Mouse (Mus musculus) urinary bladder, postnatal 14 days (tissue): ENCODE data around the gene Gm20825.
"Not testable (repeated sequence)": the region's sequence is repeated elsewhere in the genome, so short reads cannot be mapped to it uniquely, and the experiment has no call there.

Source experiments
- DNase-seq: peaks from one replicate; pipeline ENCODE4 v3.0.0; 2021; ENCODE audit warnings: low spot score

Gm20825 gene

DNA sequence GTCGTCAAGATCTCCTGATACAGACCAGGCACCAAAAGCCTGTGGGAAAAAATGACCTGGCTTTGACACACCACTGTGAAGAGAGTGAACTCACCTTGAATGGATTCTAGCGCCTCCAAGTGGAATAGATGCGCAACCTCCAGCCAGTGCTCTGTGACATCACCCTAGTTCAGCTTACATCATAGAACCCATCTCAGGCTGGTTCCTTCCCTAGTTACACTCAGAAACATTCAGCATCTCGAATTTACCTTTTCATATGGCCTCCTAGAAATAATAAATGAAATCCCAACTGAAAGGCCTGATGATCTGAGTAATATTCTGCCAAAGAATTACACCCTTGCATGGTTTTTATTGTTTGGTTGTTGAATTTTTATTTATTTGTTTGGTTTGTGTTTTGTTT lies at the start of gene Gm20825:
Gene Gm20825 (minus strand): TSS at position 101 of the 400 bp plus-strand sequence.
- DNase-seq: not testable (repeated sequence)
